Mouse (Mus musculus): Measurements from ENCODE around the gene Serpina10.
"Not testable (repeated sequence)": the region's sequence is repeated elsewhere in the genome, so short reads cannot be mapped to it uniquely, and the experiment has no call there.

DNA sequence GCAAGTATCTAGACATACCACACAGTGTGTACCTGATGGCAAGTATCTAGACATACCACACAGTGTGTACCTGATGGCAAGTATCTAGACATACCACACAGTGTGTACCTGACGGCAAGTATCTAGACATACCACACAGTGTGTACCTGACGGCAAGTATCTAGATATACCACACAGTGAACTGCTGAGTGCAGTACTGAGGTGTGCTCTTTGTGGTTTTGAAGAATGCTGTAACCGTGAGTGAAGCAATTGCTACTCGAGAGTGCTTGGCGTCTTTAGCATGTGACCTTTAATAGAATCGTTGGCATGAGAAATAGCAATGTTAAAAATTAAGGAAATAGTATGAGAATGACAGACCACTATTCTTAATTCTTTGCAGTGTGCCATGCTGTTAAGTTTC is 53.1 kb downstream of the Serpina10 start:
- TF ChIP-seq CTCF (conservative IDR thresholded peaks at IDR 0.05; ENCODE audit: insufficient read depth, insufficient read length, low read depth, low read length); POLR2A (IDR thresholded peaks at IDR 0.05; ENCODE audit: low read depth, low read length): not testable (repeated sequence)

Measured in kidney, adult 2 months (tissue).